Mouse (Mus musculus) heart, postnatal 0 days (tissue): ENCODE data around the gene Efna2. TPM values are rescaled to one million over a fixed set of nuclear protein-coding genes. Genes with fewer than 3 reads are reported as not detected.
A peak's percentile ranks its signal among the peaks of the same experiment; 100 is the strongest.

Source experiments
- ATAC-seq: fragments of 200-750 bp; cut with Nextera tagmentation; 2 replicates; pipeline ENCODE4 v1.8.0; 2017; ENCODE audit warnings: low read depth, moderate number of reproducible peaks, moderate library complexity; ENCODE audit not compliant: insufficient read depth
- DNase-seq: peaks from one replicate; pipeline ENCODE4 v3.0.0-alpha.2; 2016; ENCODE audit warnings: low spot score
- H3K27ac ChIP-seq: fragments of 300-500 bp; sonication (generic); 2 replicates; pipeline ENCODE4 v1.5.1; 2014; ENCODE audit warnings: low read depth, mild to moderate bottlenecking
- H3K27me3 ChIP-seq: fragments of 300-500 bp; sonication (generic); 2 replicates; pipeline ENCODE4 v1.6.1; 2014; ENCODE audit warnings: low read length, mixed read lengths; ENCODE audit not compliant: control insufficient read depth, insufficient read depth
- H3K36me3 ChIP-seq: fragments of 300-500 bp; sonication (generic); replicated peaks from 2 replicates; pipeline ENCODE4 v1.6.1; 2014; ENCODE audit warnings: low read length, mixed read lengths; ENCODE audit not compliant: control insufficient read depth, insufficient read depth
- H3K4me1 ChIP-seq: fragments of 300-500 bp; sonication (generic); 2 replicates; pipeline ENCODE4 v1.6.1; 2014; ENCODE audit warnings: antibody characterized with exemption; ENCODE audit not compliant: control insufficient read depth, insufficient read depth
- H3K4me2 ChIP-seq: fragments of 300-500 bp; sonication (generic); 2 replicates; pipeline ENCODE4 v1.6.1; 2014; ENCODE audit warnings: low read depth, mild to moderate bottlenecking, low read length, moderate library complexity
- H3K4me3 ChIP-seq: fragments of 300-500 bp; sonication (generic); 2 replicates; pipeline ENCODE4 v1.5.1; 2014; ENCODE audit warnings: low read depth, low read length
- H3K9ac ChIP-seq: fragments of 300-500 bp; sonication (generic); replicated peaks from 2 replicates; pipeline ENCODE4 v1.6.1; 2014; ENCODE audit warnings: low read depth, low read length, mixed read lengths
- H3K9me3 ChIP-seq: fragments of 300-500 bp; sonication (generic); replicated peaks from 2 replicates; pipeline ENCODE4 v1.6.1; 2016; ENCODE audit warnings: low read length; ENCODE audit not compliant: control insufficient read depth
- CTCF ChIP-seq: IDR thresholded peaks from 2 replicates; pipeline ENCODE4 v1.5.1; 2016; ENCODE audit warnings: antibody characterized with exemption, control low read depth, low read depth
- EP300 ChIP-seq: IDR thresholded peaks from 2 replicates; pipeline ENCODE4 v1.6.1; 2016; ENCODE audit warnings: antibody characterized with exemption, low read depth
- WGBS: fragments of 180-500 bp; shearing (Covaris S2); extraction: QIAGEN DNeasy Blood & Tissue Kit; methylation state at CpG from one replicate; pipeline ENCODE4 v1.1.7; 2014; 5-methylcytosine and 5-hydroxymethylcytosine counted together
- polyA plus RNA-seq: library from polyadenylated mRNA; unstranded; fragments of >200 nt; fragmentation: Nextera tagmentation; extraction: Ambion mirVana; gene quantifications from 2 replicates; pipeline ENCODE4 v1.2.1, GENCODE M21; 2015
- total RNA-seq: library from RNA; depleted of rRNA; stranded (reverse); fragments of >200 nt; gene quantifications from 2 replicates; pipeline ENCODE4 v1.2.3, GENCODE M21; 2014; ENCODE audit warnings: low replicate concordance

Gene Efna2
- total and polyA plus RNA-seq, 2 experiments from 2014 or later = 2.4 to 3.3 TPM

DNA sequence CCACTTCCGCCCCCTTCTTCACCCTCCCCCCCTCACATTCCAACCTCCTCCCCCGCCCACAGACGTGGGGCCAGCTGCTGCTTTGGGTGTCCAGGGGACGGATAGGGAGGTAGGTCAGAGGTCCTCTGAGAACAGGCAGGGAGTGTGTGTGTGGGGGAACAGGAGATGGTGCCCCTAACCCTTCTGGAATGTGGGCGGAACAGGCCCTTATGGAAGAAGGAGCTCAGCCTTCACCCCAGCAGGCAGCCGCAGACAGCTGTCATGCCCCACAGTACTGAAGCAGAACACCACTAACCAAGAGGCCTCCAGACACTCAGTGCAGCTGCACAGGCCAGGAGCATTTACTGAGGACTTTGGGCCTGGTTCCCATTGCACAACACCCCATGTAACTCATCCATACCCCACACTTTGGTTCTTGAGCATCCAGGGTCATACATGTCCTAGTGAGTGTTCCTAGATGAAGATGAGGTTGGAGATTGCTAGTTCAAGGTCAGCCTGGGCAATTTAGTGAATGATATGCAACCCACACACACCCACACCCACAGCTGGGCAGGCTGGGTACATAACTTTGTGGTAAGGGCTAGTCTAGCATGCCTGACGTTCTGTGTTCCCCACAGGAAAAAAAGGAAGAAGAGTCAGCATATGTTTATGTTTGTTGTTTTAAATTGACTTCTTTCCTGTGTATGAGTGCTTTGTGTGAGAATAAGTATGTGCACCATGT is 17.6 kb upstream of the Efna2 start:
- ATAC-seq = no peak
- H3K4me1 ChIP-seq = peaks cover 65% of the 10 kb centered on the region
- TF ChIP-seq EP300 = no peak
- no peak for TF ChIP-seq CTCF
- peak overlapping the region; percentile 37 for H3K4me3 ChIP-seq
- DNase-seq = peak; percentile 52
- peaks cover 11% of the 10 kb centered on the region for H3K36me3 ChIP-seq
- peak overlapping the region; percentile 65 for H3K4me2 ChIP-seq
- no peaks in the 10 kb centered on the region for H3K9me3 ChIP-seq
- no peaks in the 10 kb centered on the region for H3K27me3 ChIP-seq
- H3K27ac ChIP-seq = peak overlapping the region; percentile 95
- peak overlapping the region; percentile 60; the same call in 1 of the 2 replicates for H3K9ac ChIP-seq
- 15% methylated on average over 6 of the region's 7 CpGs for WGBS

DNA sequence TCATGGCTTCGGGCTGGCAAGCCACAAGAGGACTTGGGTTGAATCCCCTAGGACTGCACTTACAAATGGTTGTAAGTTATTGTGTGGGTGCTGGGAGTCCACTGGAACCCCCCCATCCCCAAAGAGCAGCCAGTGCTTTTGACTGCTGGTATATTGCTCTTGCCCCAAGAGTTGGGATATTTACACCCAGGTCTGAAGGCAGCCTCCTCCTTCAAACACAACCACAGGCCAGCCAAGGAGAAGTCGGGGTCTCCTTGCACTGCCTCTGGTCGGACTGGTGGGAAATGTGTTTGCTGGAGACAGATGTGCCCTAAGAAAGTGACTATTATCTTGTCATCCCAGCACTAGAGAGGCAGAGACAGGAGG is 17.1 kb upstream of the Efna2 start:
- Histone ChIP-seq H3K4me3 (no peak overlapping the region), H3K27me3 (no peaks in the 10 kb centered on the region), H3K4me2 (no peak overlapping the region), H3K9ac (no peak overlapping the region), H3K27ac (peak overlapping the region; percentile 95), H3K9me3 (no peaks in the 10 kb centered on the region), H3K36me3 (peaks cover 6% of the 10 kb centered on the region), H3K4me1 (peaks cover 67% of the 10 kb centered on the region)
- DNase-seq (no peak), ATAC-seq (no peak)
- TF ChIP-seq CTCF (no peak), EP300 (no peak)
- WGBS = 87% methylated on average over 3 of the region's 3 CpGs

DNA sequence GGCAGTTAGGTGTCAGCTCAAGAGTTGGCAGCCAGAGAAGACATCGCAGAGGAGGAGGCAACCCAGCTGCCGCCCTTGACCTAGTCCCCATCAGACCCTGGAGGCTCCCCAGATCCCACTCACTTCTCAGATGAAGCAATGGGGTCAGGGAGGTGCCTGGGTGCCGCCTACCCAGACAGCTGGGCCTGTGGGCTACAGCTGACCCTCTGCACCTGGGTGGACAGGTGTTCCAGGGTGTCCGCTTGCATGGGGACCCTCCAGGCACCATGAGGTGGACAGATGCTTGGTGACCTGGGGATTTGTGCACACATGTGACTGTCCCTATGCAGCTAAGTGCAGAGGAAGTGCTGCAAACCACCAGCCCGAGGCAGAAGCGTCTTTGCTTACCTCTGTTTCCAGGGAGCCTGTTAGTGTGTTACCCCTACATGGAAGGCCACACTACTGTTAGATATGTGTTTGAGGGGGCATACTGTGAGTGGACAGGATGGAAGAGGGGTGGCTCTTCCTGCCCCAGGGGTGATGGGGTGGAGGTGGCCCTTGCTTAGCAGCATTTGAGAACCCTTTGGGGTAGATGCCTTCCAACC is 16.5 kb upstream of the Efna2 start:
- no peak overlapping the region for H3K4me3 ChIP-seq
- H3K27ac ChIP-seq = peak overlapping the region; percentile 76; the same call in 1 of the 2 replicates
- ATAC-seq (no peak), DNase-seq (no peak)
- H3K27me3 ChIP-seq = no peaks in the 10 kb centered on the region
- 0 out of 2 replicates have a peak, but pooled peaks cover under 1% of the 10 kb centered on the region for H3K36me3 ChIP-seq
- 77% methylated on average over 6 of the region's 6 CpGs for WGBS
- H3K9ac ChIP-seq = no peak overlapping the region
- no peaks in the 10 kb centered on the region for H3K9me3 ChIP-seq
- H3K4me1 ChIP-seq = peaks cover 63% of the 10 kb centered on the region
- TF ChIP-seq EP300 (no peak), CTCF (no peak)
- H3K4me2 ChIP-seq = no peak overlapping the region

DNA sequence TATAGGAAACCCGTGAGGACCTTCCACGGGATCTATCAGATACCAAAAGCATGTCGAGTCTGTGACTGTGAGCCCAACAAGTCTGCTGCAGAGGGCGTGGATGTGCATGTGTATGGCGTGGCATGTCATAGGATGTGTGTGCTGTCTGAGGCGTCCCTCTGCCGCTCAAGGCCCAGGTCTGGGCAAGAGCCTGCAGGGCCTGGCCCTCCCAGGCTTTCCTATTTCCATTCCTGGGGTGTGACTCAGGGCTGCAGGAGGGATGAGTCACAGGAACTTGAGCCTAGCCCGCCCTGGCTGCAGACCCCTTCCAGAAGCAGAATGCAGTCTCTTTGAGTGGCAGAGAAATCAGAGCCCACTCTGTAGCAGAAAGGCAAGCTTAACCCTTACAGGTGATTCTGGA is 15.6 kb upstream of the Efna2 start:
- H3K4me3 ChIP-seq = no peak overlapping the region
- peak overlapping the region; percentile 76 for H3K27ac ChIP-seq
- no peak for ATAC-seq
- no peaks in the 10 kb centered on the region for H3K9me3 ChIP-seq
- H3K36me3 ChIP-seq = no peaks in the 10 kb centered on the region
- peak; percentile 67 for DNase-seq
- H3K4me1 ChIP-seq = peaks cover 64% of the 10 kb centered on the region
- no peak overlapping the region for H3K4me2 ChIP-seq
- H3K27me3 ChIP-seq = no peaks in the 10 kb centered on the region
- TF ChIP-seq CTCF (no peak), EP300 (no peak)
- no peak overlapping the region for H3K9ac ChIP-seq
- WGBS = 41% methylated on average over 8 of the region's 8 CpGs

DNA sequence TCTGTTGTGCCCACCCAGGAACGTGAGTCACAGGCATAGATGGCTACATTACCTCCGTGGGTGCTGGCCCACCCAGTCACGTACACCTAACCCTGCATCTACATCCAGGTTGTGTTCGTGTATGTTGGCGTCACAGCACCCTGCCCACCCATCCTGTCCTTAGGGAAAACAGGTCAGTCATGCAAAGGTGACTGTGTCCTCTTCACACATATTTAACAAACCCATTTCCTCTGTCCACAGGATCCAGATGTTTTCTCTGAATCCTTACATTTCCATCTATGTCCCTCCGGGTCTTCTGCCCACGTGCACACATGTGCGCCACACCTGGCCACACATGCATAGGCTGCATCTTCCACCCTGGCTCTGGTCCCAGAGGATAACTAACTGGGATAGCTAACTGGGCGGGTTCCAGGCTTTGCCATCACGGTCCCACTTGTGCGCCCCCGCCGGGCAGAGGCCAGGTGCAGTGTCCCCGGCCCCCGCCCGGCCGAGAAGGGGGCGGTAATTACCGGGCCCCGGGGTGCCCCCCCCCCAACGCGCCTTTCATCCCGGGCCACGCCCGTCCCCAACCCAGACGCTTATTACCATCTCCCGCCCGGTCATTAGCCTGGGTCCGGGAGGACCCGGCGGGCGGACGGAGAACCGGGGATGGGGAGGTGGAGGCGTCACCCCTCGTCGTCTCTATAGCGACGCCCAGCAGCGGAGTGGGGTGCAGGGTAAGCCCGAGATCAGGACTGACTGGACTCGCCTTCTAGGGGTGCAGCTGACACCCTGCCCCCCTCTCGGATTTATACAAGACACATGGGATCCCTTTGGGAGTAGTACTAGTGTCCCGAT is 14.9 kb upstream of the Efna2 start:
- DNase-seq (no peak), ATAC-seq (no peak)
- Histone ChIP-seq H3K36me3 (no peaks in the 10 kb centered on the region), H3K27ac (peak overlapping the region; percentile 76), H3K9me3 (no peaks in the 10 kb centered on the region), H3K4me3 (peak overlapping the region; percentile 45), H3K4me2 (peak overlapping the region; percentile 87), H3K27me3 (no peaks in the 10 kb centered on the region), H3K4me1 (peaks cover 60% of the 10 kb centered on the region), H3K9ac (peak overlapping the region; percentile 56)
- no peak for TF ChIP-seq CTCF
- no peak for TF ChIP-seq EP300
- 9% methylated on average over 38 of the region's 44 CpGs for WGBS
